Mouse (Mus musculus) midbrain, embryonic 15.5 days (tissue): ENCODE results near the gene Fkbp15. TPM values are rescaled to one million over a fixed set of nuclear protein-coding genes. Genes with fewer than 3 reads are reported as not detected.

Experiments used
- ATAC-seq: fragments of 200-750 bp; cut with Nextera tagmentation; replicated peaks from 2 replicates; pipeline ENCODE4 v1.8.0; 2017; ENCODE audit warnings: moderate TSS enrichment
- H3K27ac ChIP-seq: fragments of 300-500 bp; sonication (generic); 2 replicates; pipeline ENCODE4 v1.5.1; 2015; ENCODE audit warnings: mild to moderate bottlenecking, inconsistent platforms
- H3K27me3 ChIP-seq: fragments of 300-500 bp; sonication (generic); replicated peaks from 2 replicates; pipeline ENCODE4 v1.6.1; 2015; ENCODE audit warnings: inconsistent platforms
- H3K36me3 ChIP-seq: fragments of 300-500 bp; sonication (generic); replicated peaks from 2 replicates; pipeline ENCODE4 v1.6.1; 2015; ENCODE audit warnings: inconsistent platforms
- H3K4me1 ChIP-seq: fragments of 300-500 bp; sonication (generic); 2 replicates; pipeline ENCODE4 v1.6.1; 2015; ENCODE audit warnings: inconsistent platforms
- H3K4me2 ChIP-seq: fragments of 300-500 bp; sonication (generic); 2 replicates; pipeline ENCODE4 v1.6.1; 2015; ENCODE audit warnings: inconsistent platforms, mild to moderate bottlenecking, moderate library complexity
- H3K4me3 ChIP-seq: fragments of 300-500 bp; sonication (generic); 2 replicates; pipeline ENCODE4 v1.5.1; 2015; ENCODE audit warnings: mild to moderate bottlenecking, inconsistent platforms
- H3K9ac ChIP-seq: fragments of 300-500 bp; sonication (generic); 2 replicates; pipeline ENCODE4 v1.6.1; 2015; ENCODE audit warnings: mild to moderate bottlenecking, inconsistent platforms
- H3K9me3 ChIP-seq: fragments of 300-500 bp; sonication (generic); 2 replicates; pipeline ENCODE4 v1.6.1; 2016; ENCODE audit warnings: inconsistent platforms
- WGBS: fragments of 180-500 bp; shearing (Covaris S2); methylation state at CpG from one replicate; pipeline ENCODE4 v1.1.7; 2015; ENCODE audit warnings: mixed read lengths; 5-methylcytosine and 5-hydroxymethylcytosine counted together
- polyA plus RNA-seq: library from polyadenylated mRNA; unstranded; fragments of >200 nt; fragmentation: Nextera tagmentation; extraction: Ambion mirVana; gene quantifications from 2 replicates; pipeline ENCODE4 v1.2.1, GENCODE M21; 2015

Gene Fkbp15
- polyA plus RNA-seq, 1 experiment from 2014 or later = 23.0 TPM

DNA sequence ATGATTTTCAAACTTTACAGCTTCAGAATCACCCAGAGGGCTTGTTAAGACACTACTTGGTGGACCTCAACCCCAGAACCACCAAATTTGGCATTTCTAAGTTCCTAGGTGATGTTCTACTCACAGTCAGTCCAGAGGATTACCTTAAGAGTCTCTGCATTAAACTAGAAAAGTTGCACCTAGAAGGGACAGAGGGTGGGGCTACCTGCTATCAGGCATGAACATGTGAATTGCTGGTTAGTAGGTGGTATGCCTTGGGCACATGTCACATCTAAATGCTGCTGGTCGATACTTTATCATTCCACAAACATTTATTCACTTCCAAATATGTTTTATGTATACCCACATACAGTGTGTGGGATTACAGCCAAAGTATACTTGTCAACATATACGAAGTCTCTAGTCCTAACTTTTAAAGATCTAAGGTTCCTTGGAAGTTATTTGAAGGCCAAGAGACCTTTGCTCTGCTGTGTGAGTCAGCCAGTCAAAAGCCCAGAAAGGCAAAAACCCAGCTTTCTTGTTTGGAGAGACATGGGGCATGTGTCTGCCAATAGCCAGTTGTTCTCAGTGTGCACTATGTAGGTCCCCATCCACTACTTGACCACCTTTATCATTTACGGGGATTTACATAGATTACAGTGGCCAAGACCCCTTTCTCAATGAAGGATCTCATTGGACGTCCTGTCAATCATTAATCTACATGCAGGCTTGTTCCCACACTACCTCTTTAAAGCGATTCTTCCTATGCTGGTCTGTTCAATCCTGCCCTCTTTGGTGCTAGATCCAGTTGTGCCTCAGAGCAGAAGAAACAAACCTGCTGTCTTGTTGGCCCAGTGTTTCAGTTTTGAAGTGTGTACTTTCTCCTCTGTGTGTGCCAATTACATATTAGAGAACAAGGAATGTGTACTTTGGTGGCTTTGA is 29.5 kb upstream of the Fkbp15 start:
- H3K9me3 ChIP-seq = no peaks in the 10 kb centered on the region
- H3K27me3 ChIP-seq = no peaks in the 10 kb centered on the region
- no peak overlapping the region for H3K27ac ChIP-seq
- H3K4me3 ChIP-seq = no peak overlapping the region
- WGBS = 92% methylated on average over 5 of the region's 5 CpGs
- peaks cover 30% of the 10 kb centered on the region for H3K36me3 ChIP-seq
- H3K4me1 ChIP-seq = no peaks in the 10 kb centered on the region
- H3K4me2 ChIP-seq = no peak overlapping the region
- ATAC-seq = no peak
- H3K9ac ChIP-seq = no peak overlapping the region

- no peak overlapping the region for H3K4me2 ChIP-seq
- no peaks in the 10 kb centered on the region for H3K4me1 ChIP-seq
- no peak overlapping the region for H3K27ac ChIP-seq
- no peak overlapping the region for H3K4me3 ChIP-seq
- H3K9ac ChIP-seq = no peak overlapping the region
- H3K9me3 ChIP-seq = no peaks in the 10 kb centered on the region
- ATAC-seq = no peak
- peaks cover 24% of the 10 kb centered on the region; the same call in 1 of the 2 replicates for H3K36me3 ChIP-seq
- WGBS = 96% methylated on average over 7 of the region's 7 CpGs
- no peaks in the 10 kb centered on the region for H3K27me3 ChIP-seq
Observed at GRCm38 (mm10) chr4:62385439-62385838, 25.1 kb upstream of the Fkbp15 start.

DNA sequence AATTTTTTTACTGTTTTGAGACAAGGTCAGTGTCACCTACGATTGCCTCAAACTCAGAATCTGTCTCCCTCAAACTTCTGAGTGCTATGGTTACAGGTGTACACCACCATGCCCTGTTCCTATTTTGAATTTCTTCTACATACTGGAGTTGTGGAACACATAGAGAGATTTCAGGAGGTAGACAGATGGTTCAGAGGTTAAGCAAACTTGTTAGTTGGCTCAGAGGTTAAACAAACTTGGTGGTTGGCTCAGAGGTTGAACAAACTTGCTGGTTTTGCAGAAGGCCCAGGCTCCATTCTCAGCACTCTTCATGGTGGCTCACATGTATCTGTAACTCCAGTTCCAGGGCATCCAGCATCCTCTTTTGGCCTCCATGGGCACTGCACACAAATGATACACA is 23.8 kb upstream of the Fkbp15 start:
- Histone ChIP-seq H3K36me3 (peaks cover 18% of the 10 kb centered on the region; the same call in 1 of the 2 replicates), H3K4me2 (no peak overlapping the region), H3K27me3 (no peaks in the 10 kb centered on the region), H3K27ac (no peak overlapping the region), H3K9ac (no peak overlapping the region), H3K4me3 (no peak overlapping the region), H3K4me1 (no peaks in the 10 kb centered on the region), H3K9me3 (no peaks in the 10 kb centered on the region)
- 94% methylated on average over 1 of the region's 1 CpGs for WGBS
- ATAC-seq = no peak

- Histone ChIP-seq H3K36me3 (peaks cover 18% of the 10 kb centered on the region; the same call in 1 of the 2 replicates), H3K4me3 (no peak overlapping the region), H3K27ac (no peak overlapping the region), H3K4me2 (no peak overlapping the region), H3K9ac (no peak overlapping the region), H3K27me3 (no peaks in the 10 kb centered on the region), H3K4me1 (no peaks in the 10 kb centered on the region), H3K9me3 (no peaks in the 10 kb centered on the region)
- no peak for ATAC-seq
- 84% methylated on average over 7 of the region's 7 CpGs for WGBS
Observed at GRCm38 (mm10) chr4:62383752-62384151, 23.4 kb upstream of the Fkbp15 start.

DNA sequence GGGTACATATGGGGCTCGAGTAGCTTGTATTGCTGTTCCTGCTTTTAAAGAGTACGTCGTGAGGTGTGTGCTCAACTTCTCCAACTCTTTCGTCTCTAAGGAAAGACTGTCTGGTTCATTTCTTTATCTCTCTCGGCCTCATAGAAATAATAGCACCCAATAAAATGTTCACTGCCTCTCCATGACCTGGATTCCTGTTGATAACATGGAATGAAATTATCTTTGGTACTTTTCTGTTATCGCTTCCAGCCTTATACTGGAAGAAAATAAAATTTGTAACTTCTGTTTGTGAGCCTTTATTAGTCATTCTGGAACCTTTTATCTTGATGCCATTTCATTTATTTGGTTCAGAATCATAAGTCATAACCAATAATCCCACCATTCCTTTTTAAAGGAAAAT is 22.9 kb upstream of the Fkbp15 start:
- Histone ChIP-seq H3K36me3 (peaks cover 15% of the 10 kb centered on the region; the same call in 1 of the 2 replicates), H3K9ac (no peak overlapping the region), H3K27me3 (no peaks in the 10 kb centered on the region), H3K4me2 (no peak overlapping the region), H3K4me3 (no peak overlapping the region), H3K9me3 (no peaks in the 10 kb centered on the region), H3K4me1 (no peaks in the 10 kb centered on the region), H3K27ac (no peak overlapping the region)
- no peak for ATAC-seq
- WGBS = 93% methylated on average over 6 of the region's 6 CpGs

DNA sequence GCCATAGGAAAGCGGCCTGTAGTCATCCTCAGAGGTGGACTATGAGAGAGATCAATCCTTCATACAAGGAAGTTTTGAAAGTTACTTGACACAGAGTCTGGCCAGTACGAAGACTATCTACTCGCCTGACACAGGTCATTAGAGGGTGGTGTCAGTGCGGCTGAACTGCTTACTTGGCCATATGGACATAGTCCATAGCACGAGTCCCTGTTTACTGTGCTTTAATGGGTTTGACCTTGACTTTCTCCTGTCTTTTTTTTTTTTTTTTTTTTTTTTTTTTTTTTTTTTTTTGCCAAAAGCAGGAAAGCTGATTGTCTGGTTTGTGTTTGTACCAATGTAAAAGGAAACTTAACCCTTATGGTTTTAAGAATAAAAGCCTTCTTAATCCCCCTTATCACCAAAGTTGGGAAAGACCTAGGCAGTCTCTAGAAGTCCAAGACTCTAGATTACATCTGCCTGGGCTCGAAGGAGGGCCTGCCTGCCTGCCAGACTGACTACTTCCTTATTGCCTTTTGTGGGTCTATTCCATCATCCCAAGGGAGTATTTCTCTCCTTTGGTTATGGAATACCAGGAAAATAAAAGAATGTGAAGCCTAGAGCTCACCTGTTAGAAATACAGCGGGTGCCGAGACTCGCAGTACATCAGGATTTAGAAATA is 19.5 kb upstream of the Fkbp15 start:
- no peaks in the 10 kb centered on the region for H3K27me3 ChIP-seq
- H3K36me3 ChIP-seq = no peaks in the 10 kb centered on the region
- no peak overlapping the region for H3K4me3 ChIP-seq
- H3K4me1 ChIP-seq = no peaks in the 10 kb centered on the region
- no peak overlapping the region for H3K4me2 ChIP-seq
- no peaks in the 10 kb centered on the region for H3K9me3 ChIP-seq
- WGBS = 93% methylated on average over 9 of the region's 9 CpGs
- H3K9ac ChIP-seq = no peak overlapping the region
- ATAC-seq = no peak
- H3K27ac ChIP-seq = no peak overlapping the region

DNA sequence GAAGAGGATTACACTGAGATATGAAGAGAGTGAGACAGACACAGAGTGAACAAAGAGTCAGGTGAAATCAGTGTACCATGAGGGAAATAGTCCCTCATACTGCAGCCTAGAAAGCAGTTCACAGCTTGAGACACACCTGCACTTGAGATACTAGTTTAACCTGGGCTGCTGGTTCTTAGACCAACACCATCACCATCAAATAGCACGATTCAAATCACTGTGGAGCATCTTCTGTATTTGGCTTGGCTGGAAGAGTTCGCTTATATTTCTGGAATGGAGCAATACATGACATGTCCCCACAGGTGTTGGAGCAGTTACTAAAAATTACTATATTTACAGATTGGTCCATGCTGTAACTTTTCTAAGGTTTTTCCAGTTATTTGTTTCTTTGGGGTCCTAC is 15.8 kb upstream of the Fkbp15 start:
- Histone ChIP-seq H3K4me3 (no peak overlapping the region), H3K27me3 (no peaks in the 10 kb centered on the region), H3K9me3 (no peaks in the 10 kb centered on the region), H3K36me3 (no peaks in the 10 kb centered on the region), H3K4me2 (no peak overlapping the region), H3K9ac (no peak overlapping the region), H3K4me1 (no peaks in the 10 kb centered on the region), H3K27ac (no peak overlapping the region)
- 96% methylated on average over 2 of the region's 2 CpGs for WGBS
- ATAC-seq = no peak

- no peak overlapping the region for H3K4me2 ChIP-seq
- H3K4me1 ChIP-seq = no peaks in the 10 kb centered on the region
- no peaks in the 10 kb centered on the region for H3K36me3 ChIP-seq
- ATAC-seq = no peak
- H3K27me3 ChIP-seq = no peaks in the 10 kb centered on the region
- H3K27ac ChIP-seq = no peak overlapping the region
- H3K9me3 ChIP-seq = no peaks in the 10 kb centered on the region
- H3K9ac ChIP-seq = no peak overlapping the region
- no peak overlapping the region for H3K4me3 ChIP-seq
- 89% methylated on average over 4 of the region's 4 CpGs for WGBS
Observed at GRCm38 (mm10) chr4:62374342-62374741, 14.0 kb upstream of the Fkbp15 start.

- Histone ChIP-seq H3K4me2 (no peak overlapping the region), H3K27me3 (no peaks in the 10 kb centered on the region), H3K4me1 (no peaks in the 10 kb centered on the region), H3K4me3 (no peak overlapping the region), H3K9ac (no peak overlapping the region), H3K36me3 (no peaks in the 10 kb centered on the region), H3K27ac (no peak overlapping the region), H3K9me3 (no peaks in the 10 kb centered on the region)
- no peak for ATAC-seq
- WGBS = 92% methylated on average over 7 of the region's 7 CpGs
Observed at GRCm38 (mm10) chr4:62373668-62374067, 13.3 kb upstream of the Fkbp15 start.

- Histone ChIP-seq H3K4me2 (no peak overlapping the region), H3K9me3 (no peaks in the 10 kb centered on the region), H3K36me3 (no peaks in the 10 kb centered on the region), H3K4me1 (no peaks in the 10 kb centered on the region), H3K9ac (no peak overlapping the region), H3K27ac (no peak overlapping the region), H3K27me3 (no peaks in the 10 kb centered on the region), H3K4me3 (no peak overlapping the region)
- no peak for ATAC-seq
- WGBS = 87% methylated on average over 9 of the region's 9 CpGs
Observed at GRCm38 (mm10) chr4:62372818-62373520, 12.6 kb upstream of the Fkbp15 start.

DNA sequence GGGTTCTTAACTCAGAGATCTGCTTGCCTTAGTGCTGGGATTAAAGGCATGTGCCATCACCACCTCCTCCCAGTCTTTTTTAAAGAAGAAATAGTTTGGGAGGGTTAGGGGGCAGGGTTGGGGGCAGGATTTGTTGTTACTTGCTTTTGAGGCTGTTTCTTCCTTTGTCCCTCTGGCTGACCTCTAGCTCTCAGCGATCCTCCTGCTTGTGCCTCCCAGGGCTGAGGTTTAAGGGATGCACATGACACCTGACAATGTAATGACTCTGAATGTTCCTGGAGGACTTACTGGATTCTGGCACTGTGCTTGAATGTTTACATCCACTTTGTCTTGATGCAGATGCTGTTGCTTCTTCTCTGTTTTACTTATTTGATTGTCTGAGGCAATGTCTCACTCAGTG is 12.1 kb upstream of the Fkbp15 start:
- Histone ChIP-seq H3K36me3 (no peaks in the 10 kb centered on the region), H3K9ac (no peak overlapping the region), H3K9me3 (no peaks in the 10 kb centered on the region), H3K27me3 (no peaks in the 10 kb centered on the region), H3K4me2 (no peak overlapping the region), H3K4me3 (no peak overlapping the region), H3K27ac (no peak overlapping the region), H3K4me1 (no peaks in the 10 kb centered on the region)
- no peak for ATAC-seq
- WGBS = 6% methylated on average over 1 of the region's 1 CpGs

GRCm38 (mm10) chr4:62369091-62369490 is 8.7 kb upstream of the Fkbp15 start:
- Histone ChIP-seq H3K9me3 (no peaks in the 10 kb centered on the region), H3K36me3 (no peaks in the 10 kb centered on the region), H3K27me3 (no peaks in the 10 kb centered on the region), H3K4me2 (no peak overlapping the region), H3K4me1 (no peaks in the 10 kb centered on the region), H3K9ac (no peak overlapping the region), H3K4me3 (no peak overlapping the region), H3K27ac (no peak overlapping the region)
- ATAC-seq = no peak
- 85% methylated on average over 3 of the region's 3 CpGs for WGBS
